8 mouse cellular contexts compared by ENCODE assay signal in the genomic region with DNA sequence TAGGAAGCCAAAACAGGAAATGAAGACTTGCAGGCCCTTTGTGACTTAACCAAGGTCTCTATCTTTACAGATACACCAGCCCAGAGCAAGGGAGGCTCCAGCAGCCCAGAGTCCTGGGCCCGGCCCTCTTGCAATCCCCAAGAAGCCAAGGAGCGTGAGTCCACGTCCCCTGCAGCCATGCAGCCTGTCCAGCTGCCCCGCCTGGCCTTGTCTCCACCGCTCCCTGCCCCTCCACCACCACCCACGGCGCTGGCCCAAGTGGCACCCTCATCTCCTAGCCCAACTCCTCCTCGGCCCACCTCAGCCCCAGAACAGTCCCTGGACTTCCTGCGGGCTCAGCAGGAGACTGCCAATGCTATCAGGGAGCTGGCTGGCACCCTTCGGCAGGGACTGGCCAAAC. TPM values are rescaled to one million over a fixed set of nuclear protein-coding genes. Genes with fewer than 3 reads are reported as not detected.
DNase-seq lines count a peak whose midpoint lies in the region; ATAC-seq lines count a peak whose summit lies in the region.

No protein-coding gene starts in this region.

- 0 out of 2 replicates have a peak overlapping the region, but pooled peaks have one; percentile 47 for H3K27ac ChIP-seq in kidney, embryonic 14.5 days (ENCODE audit: low read depth, low read length)
- 0 out of 2 replicates have a peak overlapping the region, but pooled peaks have one; percentile 30 for H3K27ac ChIP-seq in embryonic facial prominence, embryonic 12.5 days
- peak overlapping the region; percentile 65; the same call in 1 of the 2 replicates for H3K27ac ChIP-seq in intestine, embryonic 14.5 days (ENCODE audit: low read depth)
- no peak overlapping the region for H3K27ac ChIP-seq in neural tube, embryonic 14.5 days (ENCODE audit: low read depth, low read length)

- no peak for DNase-seq in kidney, adult 8-10 months
- DNase-seq in intestine, embryonic 14.5 days (ENCODE audit: low spot score) = no peak
- no peak for DNase-seq in gastrocnemius, adult 8-10 months (ENCODE audit: low spot score in 2 of 2)

- peaks cover 4% of the 10 kb centered on the region for H3K36me3 ChIP-seq in kidney, embryonic 14.5 days (ENCODE audit: control insufficient read depth, insufficient read depth, low read length)
- peaks cover 18% of the 10 kb centered on the region for H3K36me3 ChIP-seq in embryonic facial prominence, embryonic 12.5 days
- peaks cover 19% of the 10 kb centered on the region for H3K36me3 ChIP-seq in intestine, embryonic 14.5 days (ENCODE audit: control insufficient read depth, insufficient read depth, low read length)
- H3K36me3 ChIP-seq in neural tube, embryonic 14.5 days (ENCODE audit: control insufficient read depth, insufficient read depth, low read length) = peaks cover 1% of the 10 kb centered on the region; the same call in 1 of the 2 replicates

- peaks cover 19% of the 10 kb centered on the region for H3K4me1 ChIP-seq in kidney, embryonic 14.5 days (ENCODE audit: control insufficient read depth, insufficient read depth, low read length)
- H3K4me1 ChIP-seq in embryonic facial prominence, embryonic 12.5 days = peaks cover 18% of the 10 kb centered on the region
- H3K4me1 ChIP-seq in intestine, embryonic 14.5 days (replicated peaks; ENCODE audit: control insufficient read depth, insufficient read depth, low read length) = peaks cover 26% of the 10 kb centered on the region
- H3K4me1 ChIP-seq in neural tube, embryonic 14.5 days (ENCODE audit: control insufficient read depth, insufficient read depth, low read length) = peaks cover 14% of the 10 kb centered on the region

- no peak for ATAC-seq in kidney, embryonic 14.5 days (ENCODE audit: low FRiP score, low TSS enrichment)
- no peak for ATAC-seq in embryonic facial prominence, embryonic 12.5 days (ENCODE audit: insufficient number of reproducible peaks, insufficient read depth, low FRiP score, low TSS enrichment)
- ATAC-seq in intestine, embryonic 14.5 days (replicated peaks; ENCODE audit: low FRiP score, low TSS enrichment, low read depth) = no peak
- ATAC-seq in neural tube, embryonic 14.5 days (ENCODE audit: low read depth) = no peak
- no peak for ATAC-seq in erythroid progenitor cell, adult 5-6 weeks (replicated peaks; ENCODE audit: low FRiP score, poor library complexity, severe bottlenecking)
- no peak for ATAC-seq in megakaryocyte progenitor cell, adult 5-6 weeks (replicated peaks; ENCODE audit: poor library complexity)

- H3K27me3 ChIP-seq in kidney, embryonic 14.5 days (ENCODE audit: control insufficient read depth, insufficient read depth, low read length) = no peaks in the 10 kb centered on the region
- no peaks in the 10 kb centered on the region for H3K27me3 ChIP-seq in embryonic facial prominence, embryonic 12.5 days
- H3K27me3 ChIP-seq in intestine, embryonic 14.5 days (replicated peaks; ENCODE audit: control insufficient read depth, insufficient read depth, low read length) = no peaks in the 10 kb centered on the region
- no peaks in the 10 kb centered on the region for H3K27me3 ChIP-seq in neural tube, embryonic 14.5 days (ENCODE audit: control insufficient read depth, insufficient read depth, low read length)

- peak overlapping the region; percentile 65 for H3K4me2 ChIP-seq in kidney, embryonic 14.5 days (replicated peaks; ENCODE audit: low read depth, low read length)
- peak overlapping the region; percentile 52 for H3K4me2 ChIP-seq in embryonic facial prominence, embryonic 12.5 days (replicated peaks)
- H3K4me2 ChIP-seq in intestine, embryonic 14.5 days (ENCODE audit: low read length) = peak overlapping the region; percentile 63
- H3K4me2 ChIP-seq in neural tube, embryonic 14.5 days (ENCODE audit: low read depth, low read length) = peak overlapping the region; percentile 51

- peak overlapping the region; percentile 44 for H3K4me3 ChIP-seq in kidney, embryonic 14.5 days (ENCODE audit: low read length)
- H3K4me3 ChIP-seq in embryonic facial prominence, embryonic 12.5 days = peak overlapping the region; percentile 32
- H3K4me3 ChIP-seq in intestine, embryonic 14.5 days (ENCODE audit: low read depth, low read length) = peak overlapping the region; percentile 38
- H3K4me3 ChIP-seq in neural tube, embryonic 14.5 days (ENCODE audit: low read depth, low read length) = peak overlapping the region; percentile 22

- WGBS in kidney, embryonic 14.5 days = 49% methylated on average over 10 of the region's 10 CpGs
- WGBS in embryonic facial prominence, embryonic 12.5 days = 44% methylated on average over 10 of the region's 10 CpGs
- 47% methylated on average over 10 of the region's 10 CpGs for WGBS in intestine, embryonic 14.5 days
- WGBS in neural tube, embryonic 14.5 days = 55% methylated on average over 10 of the region's 10 CpGs

- H3K9me3 ChIP-seq in kidney, embryonic 14.5 days (ENCODE audit: control insufficient read depth, low read length) = no peaks in the 10 kb centered on the region
- no peaks in the 10 kb centered on the region for H3K9me3 ChIP-seq in embryonic facial prominence, embryonic 12.5 days
- no peaks in the 10 kb centered on the region for H3K9me3 ChIP-seq in intestine, embryonic 14.5 days (ENCODE audit: control insufficient read depth, low read length)
- no peaks in the 10 kb centered on the region for H3K9me3 ChIP-seq in neural tube, embryonic 14.5 days (ENCODE audit: control insufficient read depth, low read length)

- H3K9ac ChIP-seq in kidney, embryonic 14.5 days (ENCODE audit: low read depth, low read length) = peak overlapping the region; percentile 65
- peak overlapping the region; percentile 56 for H3K9ac ChIP-seq in embryonic facial prominence, embryonic 12.5 days
- H3K9ac ChIP-seq in intestine, embryonic 14.5 days (ENCODE audit: low read length) = peak overlapping the region; percentile 45
- H3K9ac ChIP-seq in neural tube, embryonic 14.5 days (replicated peaks; ENCODE audit: low read depth, low read length) = peak overlapping the region; percentile 37; the same call in 1 of the 2 replicates

RNA-seq across cellular contexts. Expression of gene Irf2bp1, which starts 3.4 kb away (rescaled TPM):
- polyA plus RNA-seq in kidney, embryonic 14.5 days (2014; fragmentation: Nextera tagmentation; extraction: Ambion mirVana) = 28.6 and 30.3 TPM in 2 replicates
- 47.1 and 48.6 TPM in 2 replicates for polyA plus RNA-seq in embryonic facial prominence, embryonic 12.5 days (2016; fragmentation: Nextera tagmentation; extraction: Ambion mirVana)
- polyA plus RNA-seq in intestine, embryonic 14.5 days (2014; fragmentation: Nextera tagmentation; extraction: Ambion mirVana) = 29.5 and 29.6 TPM in 2 replicates
- polyA plus RNA-seq in neural tube, embryonic 14.5 days (2014; fragmentation: Nextera tagmentation; extraction: Ambion mirVana) = 29.7 and 30.3 TPM in 2 replicates
- total RNA-seq in gastrocnemius, adult 8-10 months (2022) = 10 to 100 TPM; 19.3 to 20.7 (median 19.7) TPM
- 4.6 and 6.1 TPM in 2 replicates for total RNA-seq in erythroid progenitor cell, adult 5-6 weeks (2015; ENCODE audit: low replicate concordance)
- 3.3 and 6.5 TPM in 2 replicates for total RNA-seq in erythroid progenitor cell, adult 5-6 weeks (2017; ENCODE audit: low replicate concordance)
- 16.4 and 16.8 TPM in 2 replicates for total RNA-seq in megakaryocyte progenitor cell, adult 5-6 weeks (2015)
- total RNA-seq in megakaryocyte progenitor cell, adult 5-6 weeks (2017) = 12.5 and 13.1 TPM in 2 replicates

RNA-seq across cellular contexts. Expression of gene Mypop, which starts 9.4 kb away (rescaled TPM):
- polyA plus RNA-seq in kidney, embryonic 14.5 days (2014; fragmentation: Nextera tagmentation; extraction: Ambion mirVana) = 3.9 and 4.9 TPM in 2 replicates
- 7.7 and 9.8 TPM in 2 replicates for polyA plus RNA-seq in embryonic facial prominence, embryonic 12.5 days (2016; fragmentation: Nextera tagmentation; extraction: Ambion mirVana)
- polyA plus RNA-seq in intestine, embryonic 14.5 days (2014; fragmentation: Nextera tagmentation; extraction: Ambion mirVana) = 2.8 and 3.2 TPM in 2 replicates
- polyA plus RNA-seq in neural tube, embryonic 14.5 days (2014; fragmentation: Nextera tagmentation; extraction: Ambion mirVana) = 6.0 and 6.9 TPM in 2 replicates
- total RNA-seq in gastrocnemius, adult 8-10 months (2022) = 10 to 100 TPM in 2 of 4 experiments, 1 to 10 TPM in 2; 8.0 to 10.6 (median 9.9) TPM
- total RNA-seq in erythroid progenitor cell, adult 5-6 weeks (2015; ENCODE audit: low replicate concordance) = not detected in 2 replicates
- total RNA-seq in erythroid progenitor cell, adult 5-6 weeks (2017; ENCODE audit: low replicate concordance) = not detected in 2 replicates
- 0.17 TPM in 1 of 2 replicates, not detected in the other for total RNA-seq in megakaryocyte progenitor cell, adult 5-6 weeks (2015)
- total RNA-seq in megakaryocyte progenitor cell, adult 5-6 weeks (2017) = not detected in 2 replicates

RNA-seq across cellular contexts. Expression of gene Nanos2, which starts 13.2 kb away (rescaled TPM):
- not detected in 2 replicates for polyA plus RNA-seq in kidney, embryonic 14.5 days (2014; fragmentation: Nextera tagmentation; extraction: Ambion mirVana)
- not detected in 2 replicates for polyA plus RNA-seq in embryonic facial prominence, embryonic 12.5 days (2016; fragmentation: Nextera tagmentation; extraction: Ambion mirVana)
- polyA plus RNA-seq in intestine, embryonic 14.5 days (2014; fragmentation: Nextera tagmentation; extraction: Ambion mirVana) = not detected in 2 replicates
- 0.84 and 1.1 TPM in 2 replicates for polyA plus RNA-seq in neural tube, embryonic 14.5 days (2014; fragmentation: Nextera tagmentation; extraction: Ambion mirVana)
- not detected for total RNA-seq in gastrocnemius, adult 8-10 months (2022)
- total RNA-seq in erythroid progenitor cell, adult 5-6 weeks (2015; ENCODE audit: low replicate concordance) = not detected in 2 replicates
- not detected in 2 replicates for total RNA-seq in erythroid progenitor cell, adult 5-6 weeks (2017; ENCODE audit: low replicate concordance)
- not detected in 2 replicates for total RNA-seq in megakaryocyte progenitor cell, adult 5-6 weeks (2015)
- total RNA-seq in megakaryocyte progenitor cell, adult 5-6 weeks (2017) = not detected in 2 replicates

RNA-seq across cellular contexts. Expression of gene Foxa3, which starts 22.9 kb away (rescaled TPM):
- polyA plus RNA-seq in kidney, embryonic 14.5 days (2014; fragmentation: Nextera tagmentation; extraction: Ambion mirVana) = not detected in 2 replicates
- 0.13 and 0.18 TPM in 2 replicates for polyA plus RNA-seq in embryonic facial prominence, embryonic 12.5 days (2016; fragmentation: Nextera tagmentation; extraction: Ambion mirVana)
- 21.6 and 21.9 TPM in 2 replicates for polyA plus RNA-seq in intestine, embryonic 14.5 days (2014; fragmentation: Nextera tagmentation; extraction: Ambion mirVana)
- not detected in 2 replicates for polyA plus RNA-seq in neural tube, embryonic 14.5 days (2014; fragmentation: Nextera tagmentation; extraction: Ambion mirVana)
- not detected for total RNA-seq in gastrocnemius, adult 8-10 months (2022)
- total RNA-seq in erythroid progenitor cell, adult 5-6 weeks (2015; ENCODE audit: low replicate concordance) = not detected in 2 replicates
- not detected in 2 replicates for total RNA-seq in erythroid progenitor cell, adult 5-6 weeks (2017; ENCODE audit: low replicate concordance)
- not detected in 2 replicates for total RNA-seq in megakaryocyte progenitor cell, adult 5-6 weeks (2015)
- total RNA-seq in megakaryocyte progenitor cell, adult 5-6 weeks (2017) = not detected in 2 replicates

RNA-seq across cellular contexts. Expression of gene Sympk, which starts 23.8 kb away (rescaled TPM):
- polyA plus RNA-seq in kidney, embryonic 14.5 days (2014; fragmentation: Nextera tagmentation; extraction: Ambion mirVana) = 26.7 and 39.4 TPM in 2 replicates
- 51.8 and 56.5 TPM in 2 replicates for polyA plus RNA-seq in embryonic facial prominence, embryonic 12.5 days (2016; fragmentation: Nextera tagmentation; extraction: Ambion mirVana)
- 23.9 and 26.1 TPM in 2 replicates for polyA plus RNA-seq in intestine, embryonic 14.5 days (2014; fragmentation: Nextera tagmentation; extraction: Ambion mirVana)
- polyA plus RNA-seq in neural tube, embryonic 14.5 days (2014; fragmentation: Nextera tagmentation; extraction: Ambion mirVana) = 16.8 and 16.9 TPM in 2 replicates
- total RNA-seq in gastrocnemius, adult 8-10 months (2022) = 10 to 100 TPM; 70.2 to 93.3 (median 83.6) TPM
- 42.8 and 51.5 TPM in 2 replicates for total RNA-seq in erythroid progenitor cell, adult 5-6 weeks (2015; ENCODE audit: low replicate concordance)
- total RNA-seq in erythroid progenitor cell, adult 5-6 weeks (2017; ENCODE audit: low replicate concordance) = 37.7 and 52.8 TPM in 2 replicates
- 58.1 and 74.7 TPM in 2 replicates for total RNA-seq in megakaryocyte progenitor cell, adult 5-6 weeks (2015)
- total RNA-seq in megakaryocyte progenitor cell, adult 5-6 weeks (2017) = 44.9 and 48.6 TPM in 2 replicates
